Mouse (Mus musculus) cerebellum, adult 9-10 months (tissue): Measurements from ENCODE around the gene Myg1.

Source experiments
- DNase-seq: peaks from one replicate; pipeline ENCODE4 v3.0.0; 2022

Gene Myg1

GRCm38 (mm10) chr15:102346444-102346843 lies 14.9 kb downstream of the Myg1 start:
- DNase-seq: no peak

- peak; percentile 94 for DNase-seq
Measured at GRCm38 (mm10) chr15:102350138-102350941, 18.8 kb downstream of the Myg1 start, which contains the start of gene Aaas. TSS of gene Aaas (minus strand) at chr15:102350771.

- DNase-seq: no peak
Measured at GRCm38 (mm10) chr15:102350942-102351291, 19.4 kb downstream of the Myg1 start.

GRCm38 (mm10) chr15:102352177-102352576 lies 20.7 kb downstream of the Myg1 start:
- DNase-seq: no peak

- no peak for DNase-seq
Measured at GRCm38 (mm10) chr15:102353986-102354385, 22.5 kb downstream of the Myg1 start.

GRCm38 (mm10) chr15:102355134-102355870 lies 23.8 kb downstream of the Myg1 start:
- no peak for DNase-seq

- no peak for DNase-seq
Measured at GRCm38 (mm10) chr15:102355871-102356441, 24.4 kb downstream of the Myg1 start.

GRCm38 (mm10) chr15:102356501-102357325 lies 25.2 kb downstream of the Myg1 start:
- DNase-seq: no peak

GRCm38 (mm10) chr15:102358126-102358525 lies 26.6 kb downstream of the Myg1 start:
- DNase-seq: no peak

GRCm38 (mm10) chr15:102358834-102359233 lies 27.3 kb downstream of the Myg1 start:
- no peak for DNase-seq

- no peak for DNase-seq
Measured at GRCm38 (mm10) chr15:102362648-102363047, 31.1 kb downstream of the Myg1 start.

GRCm38 (mm10) chr15:102364678-102365077 lies 33.2 kb downstream of the Myg1 start:
- no peak for DNase-seq

GRCm38 (mm10) chr15:102366238-102366637 lies 34.7 kb downstream of the Myg1 start:
- DNase-seq: no peak

GRCm38 (mm10) chr15:102366733-102367344 lies 35.3 kb downstream of the Myg1 start, which contains the start of gene Sp7:
TSS of gene Sp7 (minus strand) at chr15:102367182.
- no peak for DNase-seq

GRCm38 (mm10) chr15:102369972-102370371 lies 38.5 kb downstream of the Myg1 start:
- DNase-seq: no peak

- DNase-seq: no peak
Measured at GRCm38 (mm10) chr15:102370727-102371126, 39.2 kb downstream of the Myg1 start.

GRCm38 (mm10) chr15:102376453-102377162 lies 45.1 kb downstream of the Myg1 start:
- no peak for DNase-seq

- DNase-seq: peak; percentile 51
Measured at GRCm38 (mm10) chr15:102377163-102377543, 45.6 kb downstream of the Myg1 start.

GRCm38 (mm10) chr15:102377810-102378262 lies 46.3 kb downstream of the Myg1 start:
- no peak for DNase-seq

- DNase-seq: peak; percentile 83
Measured at GRCm38 (mm10) chr15:102381575-102381974, 50.1 kb downstream of the Myg1 start.

- DNase-seq: no peak
Measured at GRCm38 (mm10) chr15:102383671-102384070, 52.2 kb downstream of the Myg1 start.

GRCm38 (mm10) chr15:102386640-102387039 lies 55.1 kb downstream of the Myg1 start:
- no peak for DNase-seq
